Mouse (Mus musculus) embryonic facial prominence, embryonic 14.5 days (tissue): ENCODE measurements around the gene Bmf. TPM values are rescaled to one million over a fixed set of nuclear protein-coding genes. Genes with fewer than 3 reads are reported as not detected.
"Not testable (repeated sequence)": the region's sequence is repeated elsewhere in the genome, so short reads cannot be mapped to it uniquely, and the experiment has no call there.

Source experiments
- ATAC-seq: fragments of 200-750 bp; cut with Nextera tagmentation; 2 replicates; pipeline ENCODE4 v1.8.0; 2017; ENCODE audit warnings: low read depth, moderate number of reproducible peaks, moderate TSS enrichment
- DNase-seq: peaks from one replicate; pipeline ENCODE4 v3.0.0-alpha.2; 2015; ENCODE audit warnings: low spot score
- H3K27ac ChIP-seq: fragments of 300-500 bp; sonication (generic); replicated peaks from 2 replicates; pipeline ENCODE4 v1.5.1; 2014; ENCODE audit warnings: low read depth, mild to moderate bottlenecking, low read length, moderate library complexity
- H3K27me3 ChIP-seq: fragments of 300-500 bp; sonication (generic); replicated peaks from 2 replicates; pipeline ENCODE4 v1.6.1; 2014; ENCODE audit warnings: low read length; ENCODE audit not compliant: control insufficient read depth, insufficient read depth
- H3K36me3 ChIP-seq: fragments of 300-500 bp; sonication (generic); 2 replicates; pipeline ENCODE4 v1.6.1; 2014; ENCODE audit warnings: low read length, mixed read lengths; ENCODE audit not compliant: control insufficient read depth, insufficient read depth
- H3K4me1 ChIP-seq: fragments of 300-500 bp; sonication (generic); 2 replicates; pipeline ENCODE4 v1.6.1; 2014; ENCODE audit warnings: antibody characterized with exemption, low read length; ENCODE audit not compliant: control insufficient read depth, insufficient read depth
- H3K4me2 ChIP-seq: fragments of 300-500 bp; sonication (generic); 2 replicates; pipeline ENCODE4 v1.6.1; 2014; ENCODE audit warnings: low read depth, mild to moderate bottlenecking, low read length, moderate library complexity, mixed read lengths
- H3K4me3 ChIP-seq: fragments of 300-500 bp; sonication (generic); 2 replicates; pipeline ENCODE4 v1.5.1; 2014; ENCODE audit warnings: low read depth, mild to moderate bottlenecking, low read length
- H3K9ac ChIP-seq: fragments of 300-500 bp; sonication (generic); 2 replicates; pipeline ENCODE4 v1.6.1; 2014; ENCODE audit warnings: low read depth, mild to moderate bottlenecking, low read length, moderate library complexity, mixed read lengths
- H3K9me3 ChIP-seq: fragments of 300-500 bp; sonication (generic); 2 replicates; pipeline ENCODE4 v1.6.1; 2016; ENCODE audit warnings: low read length; ENCODE audit not compliant: control insufficient read depth
- WGBS: fragments of 180-500 bp; shearing (Covaris S2); extraction: QIAGEN DNeasy Blood & Tissue Kit; methylation state at CpG from one replicate; pipeline ENCODE4 v1.1.7; 2014; 5-methylcytosine and 5-hydroxymethylcytosine counted together
- polyA plus RNA-seq: library from polyadenylated mRNA; unstranded; fragments of >200 nt; fragmentation: Nextera tagmentation; extraction: Ambion mirVana; gene quantifications from 2 replicates; pipeline ENCODE4 v1.2.1, GENCODE M21; 2014

Bmf gene
- polyA plus RNA-seq, 1 experiment from 2014 or later: 7.6 TPM

DNA sequence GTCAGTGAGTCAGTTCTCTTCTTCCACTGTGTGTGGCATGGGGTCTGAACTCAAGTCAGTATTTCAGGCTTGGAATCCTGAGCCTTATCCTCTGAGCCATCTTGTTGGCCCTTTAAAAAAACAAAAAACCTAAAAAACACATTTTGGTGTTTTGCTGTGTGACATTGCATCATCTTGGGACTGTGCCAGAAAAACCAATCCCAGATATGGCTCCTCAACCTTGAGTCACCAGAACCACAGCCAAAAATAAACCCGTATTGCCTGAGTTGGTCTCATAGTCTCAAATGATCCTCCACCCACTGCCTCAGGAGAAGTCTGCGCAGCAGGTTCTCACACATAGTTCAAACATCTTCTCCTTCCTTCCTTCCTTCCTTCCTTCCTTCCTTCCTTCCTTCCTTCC lies 21.5 kb upstream of the Bmf start:
- H3K36me3 ChIP-seq: no peaks in the 10 kb centered on the region
- no peaks in the 10 kb centered on the region for H3K27me3 ChIP-seq
- ATAC-seq (no peak), DNase-seq (no peak)
- H3K9ac ChIP-seq: no peak overlapping the region
- WGBS: 87% methylated on average over 2 of the region's 2 CpGs
- no peak overlapping the region for H3K4me2 ChIP-seq
- H3K27ac ChIP-seq: no peak overlapping the region
- H3K4me3 ChIP-seq: no peak overlapping the region
- no peaks in the 10 kb centered on the region for H3K9me3 ChIP-seq
- no peaks in the 10 kb centered on the region for H3K4me1 ChIP-seq

DNA sequence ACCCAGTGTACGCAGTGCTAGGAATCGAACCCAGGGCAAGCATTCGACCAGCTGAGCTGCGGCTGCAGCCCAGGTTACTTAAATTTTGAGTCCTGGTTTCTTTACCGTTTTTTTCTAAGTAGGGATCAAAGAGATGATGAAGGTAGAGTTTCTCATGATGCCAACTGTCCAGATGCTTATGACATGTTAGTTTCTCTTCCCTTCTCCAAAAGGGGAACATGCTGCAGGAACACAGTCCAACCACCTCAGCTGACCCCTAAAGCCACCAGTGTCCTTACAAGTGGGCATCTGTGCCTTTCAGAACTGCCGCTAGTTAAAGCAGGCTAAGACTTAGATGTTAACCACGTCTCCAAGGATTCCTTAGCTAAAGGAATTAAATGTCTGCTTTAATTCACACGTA lies 17.7 kb upstream of the Bmf start:
- Histone ChIP-seq H3K36me3 (no peaks in the 10 kb centered on the region), H3K27ac (no peak overlapping the region), H3K4me2 (no peak overlapping the region), H3K4me3 (no peak overlapping the region), H3K27me3 (no peaks in the 10 kb centered on the region), H3K9ac (no peak overlapping the region), H3K4me1 (no peaks in the 10 kb centered on the region), H3K9me3 (no peaks in the 10 kb centered on the region)
- DNase-seq: no peak
- ATAC-seq: no peak
- WGBS: 85% methylated on average over 8 of the region's 8 CpGs

- DNase-seq: no peak
- Histone ChIP-seq H3K4me3 (no peak overlapping the region), H3K4me2 (no peak overlapping the region), H3K4me1 (no peaks in the 10 kb centered on the region), H3K27ac (no peak overlapping the region), H3K27me3 (no peaks in the 10 kb centered on the region), H3K9ac (no peak overlapping the region), H3K9me3 (no peaks in the 10 kb centered on the region), H3K36me3 (no peaks in the 10 kb centered on the region)
- ATAC-seq: no peak
- 79% methylated on average over 3 of the region's 3 CpGs for WGBS
Measured at GRCm38 (mm10) chr2:118562431-118562830, 12.9 kb upstream of the Bmf start.

- no peaks in the 10 kb centered on the region for H3K36me3 ChIP-seq
- ATAC-seq (no peak), DNase-seq (no peak)
- WGBS: 83% methylated on average over 4 of the region's 4 CpGs
- no peak overlapping the region for H3K9ac ChIP-seq
- no peaks in the 10 kb centered on the region for H3K27me3 ChIP-seq
- H3K27ac ChIP-seq: no peak overlapping the region
- H3K9me3 ChIP-seq: no peaks in the 10 kb centered on the region
- no peaks in the 10 kb centered on the region for H3K4me1 ChIP-seq
- no peak overlapping the region for H3K4me2 ChIP-seq
- no peak overlapping the region for H3K4me3 ChIP-seq
Measured at GRCm38 (mm10) chr2:118562015-118562414, 12.5 kb upstream of the Bmf start.

- 97% methylated on average over 3 of the region's 3 CpGs for WGBS
- Histone ChIP-seq H3K27ac (no peak overlapping the region), H3K4me1 (no peaks in the 10 kb centered on the region), H3K4me3 (no peak overlapping the region), H3K9ac (no peak overlapping the region), H3K9me3 (no peaks in the 10 kb centered on the region), H3K27me3 (no peaks in the 10 kb centered on the region), H3K4me2 (no peak overlapping the region), H3K36me3 (no peaks in the 10 kb centered on the region)
- DNase-seq (no peak), ATAC-seq (no peak)
Measured at GRCm38 (mm10) chr2:118558426-118558825, 8.9 kb upstream of the Bmf start.

- peak; percentile 13 for DNase-seq
- peak overlapping the region; percentile 63 for H3K27ac ChIP-seq
- H3K4me3 ChIP-seq: peak overlapping the region; percentile 32
- H3K4me2 ChIP-seq: peak overlapping the region; percentile 50
- H3K4me1 ChIP-seq, H3K36me3 ChIP-seq, H3K27me3 ChIP-seq, H3K9me3 ChIP-seq, H3K9ac ChIP-seq: not testable (repeated sequence)
- WGBS: 65% methylated on average over 14 of the region's 17 CpGs
- ATAC-seq: peak; percentile 45
Measured at GRCm38 (mm10) chr2:118554356-118554990, 5.0 kb upstream of the Bmf start.

- ATAC-seq: no peak
- Histone ChIP-seq H3K4me1 (peaks cover 25% of the 10 kb centered on the region), H3K4me2 (no peak overlapping the region), H3K27me3 (no peaks in the 10 kb centered on the region), H3K27ac (no peak overlapping the region), H3K9me3 (no peaks in the 10 kb centered on the region), H3K4me3 (no peak overlapping the region), H3K9ac (no peak overlapping the region), H3K36me3 (no peaks in the 10 kb centered on the region)
- DNase-seq: no peak
- WGBS: 60% methylated on average over 2 of the region's 2 CpGs
Measured at GRCm38 (mm10) chr2:118551606-118552005, 2.1 kb upstream of the Bmf start.

- ATAC-seq: no peak
- Histone ChIP-seq H3K36me3 (no peaks in the 10 kb centered on the region), H3K9ac (peak overlapping the region; percentile 79), H3K4me2 (peak overlapping the region; percentile 93), H3K27ac (peak overlapping the region; percentile 84; the same call in 1 of the 2 replicates), H3K4me1 (peaks cover 52% of the 10 kb centered on the region), H3K27me3 (no peaks in the 10 kb centered on the region), H3K9me3 (no peaks in the 10 kb centered on the region), H3K4me3 (peak overlapping the region; percentile 71)
- DNase-seq: peak; percentile 38
- under 1% methylated on average over 18 of the region's 18 CpGs for WGBS
Measured at GRCm38 (mm10) chr2:118548421-118549221, 866 bp downstream of the Bmf start.
